Mouse (Mus musculus) ES-Bruce4 (cell line): ENCODE measurements around the gene Rrp1b.

Experiments
- CTCF ChIP-seq: IDR thresholded peaks from one replicate; pipeline ENCODE4 v1.8.1; 2011; ENCODE audit warnings: low read depth, low read length
- EP300 ChIP-seq: IDR thresholded peaks from 2 replicates; pipeline ENCODE4 v1.6.1; 2011; ENCODE audit warnings: low read depth, low read length; ENCODE audit not compliant: insufficient read depth
- POLR2A ChIP-seq: IDR thresholded peaks from one replicate; pipeline ENCODE4 v1.8.1; 2011; ENCODE audit warnings: low read length; ENCODE audit not compliant: insufficient read depth

DNA sequence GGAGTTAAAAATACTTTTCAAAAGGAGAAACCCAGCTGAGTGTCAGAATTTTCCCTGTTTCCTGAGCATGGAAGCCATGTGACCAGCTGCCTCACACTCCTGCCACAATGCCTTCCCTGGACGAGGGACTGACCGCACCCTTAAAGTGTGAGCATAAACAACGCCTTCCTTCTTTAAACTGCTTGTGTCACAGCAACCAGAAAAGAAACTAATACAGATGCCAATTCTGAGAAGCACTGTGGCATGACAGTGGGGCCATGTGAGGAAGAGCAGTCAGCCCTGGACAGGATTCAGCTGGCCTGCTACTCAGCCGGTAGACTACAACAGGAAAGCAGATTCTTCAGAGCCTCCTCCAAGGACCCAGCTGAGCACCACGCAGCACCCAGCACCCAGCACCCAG, 29.1 kb upstream of the Rrp1b start:
- TF ChIP-seq POLR2A = no peak
- no peak for TF ChIP-seq CTCF
- no peak for TF ChIP-seq EP300
